Mouse (Mus musculus): ENCODE measurements at regions not wholly inside any gene's neighbourhood (a gene's known extent, or its start where the extent isn't known, plus 50 kb on each side); places are given as distances from the start of the nearest gene placed in this dataset.

- Histone ChIP-seq H3K4me1 (ENCODE audit: control insufficient read depth, insufficient read depth, low read length) (no peaks in the 10 kb centered on the region), H3K27me3 (replicated peaks; ENCODE audit: control insufficient read depth, insufficient read depth, low read length) (no peaks in the 10 kb centered on the region), H3K4me3 (ENCODE audit: insufficient read depth, low read depth, low read length) (no peak overlapping the region), H3K36me3 (ENCODE audit: control insufficient read depth, insufficient read depth, low read length) (no peaks in the 10 kb centered on the region), H3K27ac (ENCODE audit: insufficient read depth, low read depth, low read length) (no peak overlapping the region)
- WGBS = 24% methylated on average over 2 of the region's 2 CpGs
- TF ChIP-seq POLR2A (IDR thresholded peaks at IDR 0.05; ENCODE audit: low read depth, low read length) (no peak), CTCF (conservative IDR thresholded peaks at IDR 0.05; ENCODE audit: insufficient read depth, insufficient read length, low read depth, low read length) (no peak)
- DNase-seq = peak; percentile 47
These were observed 292.9 kb downstream of the Tmem161b start for GRCm38 (mm10) chr13:84514981-84515510.

Measured in kidney, adult 2 months (tissue).